Comparison of ENCODE assay signal across 17 mouse cellular contexts in genomic region chr15:62416691-62417090, GRCm38 (mm10).
"Had no signal": no experiment of that assay in that cellular context is flagged by ENCODE, and none has a peak within 500 bp of the region (broad histone marks: within the 10 kb centered on the region; RNA-seq: fewer than 3 reads in every experiment).

No protein-coding gene starts in this region.

- H3K36me3 ChIP-seq: liver, embryonic 15.5 days; midbrain, embryonic 13.5 days; midbrain, embryonic 15.5 days; neural tube, embryonic 12.5 days; stomach, embryonic 15.5 days had no signal

- H3K4me2 ChIP-seq: liver, embryonic 15.5 days; lung, embryonic 14.5 days; midbrain, embryonic 11.5 days; midbrain, embryonic 13.5 days; midbrain, embryonic 15.5 days; neural tube, embryonic 12.5 days; stomach, embryonic 15.5 days had no signal

- H3K9me3 ChIP-seq: liver, embryonic 15.5 days; megakaryocyte, embryonic 14.5 days; midbrain, embryonic 13.5 days; midbrain, embryonic 15.5 days; neural tube, embryonic 12.5 days; stomach, embryonic 15.5 days had no signal

- H3K9ac ChIP-seq: liver, embryonic 15.5 days; liver, postnatal 0 days; lung, embryonic 14.5 days; midbrain, embryonic 13.5 days; midbrain, embryonic 15.5 days; neural tube, embryonic 12.5 days; stomach, embryonic 15.5 days had no signal

- H3K27ac ChIP-seq: liver, embryonic 15.5 days; macrophage; midbrain, embryonic 13.5 days; midbrain, embryonic 15.5 days; neural tube, embryonic 12.5 days; stomach, embryonic 15.5 days; stomach, postnatal 0 days had no signal

- ATAC-seq: liver, postnatal 0 days; midbrain, embryonic 13.5 days; midbrain, embryonic 15.5 days had no signal

- DNase-seq: liver, postnatal 0 days; lung, embryonic 14.5 days; lung, postnatal 14 days; lung, postnatal 36 days; right cerebral cortex, postnatal 14 days; thymus, adult 2 months; thymus, postnatal 25 days; thymus, postnatal 4 days had no signal

- H3K27me3 ChIP-seq: liver, embryonic 15.5 days; megakaryocyte, embryonic 14.5 days; midbrain, embryonic 13.5 days; midbrain, embryonic 15.5 days; neural tube, embryonic 12.5 days; stomach, embryonic 15.5 days had no signal

- H3K4me3 ChIP-seq: liver, embryonic 15.5 days; megakaryocyte, embryonic 14.5 days; midbrain, embryonic 13.5 days; midbrain, embryonic 15.5 days; neural tube, embryonic 12.5 days; stomach, embryonic 15.5 days had no signal

- H3K4me1 ChIP-seq: liver, embryonic 15.5 days; megakaryocyte, embryonic 14.5 days; midbrain, embryonic 13.5 days; midbrain, embryonic 15.5 days; neural tube, embryonic 12.5 days; stomach, embryonic 15.5 days had no signal
